Mouse (Mus musculus) cortical plate, adult 2 months (tissue): ENCODE measurements at regions not wholly inside any gene's neighbourhood (a gene's known extent, or its start where the extent isn't known, plus 50 kb on each side); places are given as distances from the start of the nearest gene placed in this dataset.

Experiments
- H3K27ac ChIP-seq: fragments of 200-500 bp; 2 replicates; pipeline ENCODE4 v1.5.1; 2012; ENCODE audit warnings: low read length, control low read depth, inconsistent platforms; ENCODE audit not compliant: insufficient read depth
- H3K4me1 ChIP-seq: fragments of 200-500 bp; 2 replicates; pipeline ENCODE4 v1.6.1; 2011; ENCODE audit warnings: low read length; ENCODE audit not compliant: control insufficient read depth, insufficient read depth
- H3K4me3 ChIP-seq: fragments of 200-500 bp; 2 replicates; pipeline ENCODE4 v1.5.1; 2011; ENCODE audit warnings: mild to moderate bottlenecking, low read length, control low read depth; ENCODE audit not compliant: insufficient read depth
- CTCF ChIP-seq: fragments of 200-500 bp; IDR thresholded peaks from 2 replicates; pipeline ENCODE4 v1.5.1; 2011; ENCODE audit warnings: mild to moderate bottlenecking, control low read depth, low read length; ENCODE audit not compliant: insufficient read depth; ENCODE audit errors: extremely low read depth
- POLR2A ChIP-seq: fragments of 200-500 bp; IDR thresholded peaks from 2 replicates; pipeline ENCODE4 v1.6.1; 2011; ENCODE audit warnings: mild to moderate bottlenecking, low read length, control low read depth; ENCODE audit not compliant: insufficient read depth; ENCODE audit errors: extremely low read depth

GRCm38 (mm10) chr13:72833326-72833725 is 204.7 kb downstream of the Irx2 start:
- Histone ChIP-seq H3K27ac (no peak overlapping the region), H3K4me1 (no peaks in the 10 kb centered on the region), H3K4me3 (no peak overlapping the region)
- TF ChIP-seq POLR2A: no peak
- no peak for TF ChIP-seq CTCF

GRCm38 (mm10) chr13:72837016-72837415 is 208.4 kb downstream of the Irx2 start:
- TF ChIP-seq POLR2A: no peak
- no peak for TF ChIP-seq CTCF
- H3K4me3 ChIP-seq: no peak overlapping the region
- no peak overlapping the region for H3K27ac ChIP-seq
- no peaks in the 10 kb centered on the region for H3K4me1 ChIP-seq

GRCm38 (mm10) chr13:72848097-72848496 is 219.5 kb downstream of the Irx2 start:
- H3K27ac ChIP-seq: no peak overlapping the region
- TF ChIP-seq POLR2A (no peak), CTCF (no peak)
- no peaks in the 10 kb centered on the region for H3K4me1 ChIP-seq
- H3K4me3 ChIP-seq: no peak overlapping the region

- no peak for TF ChIP-seq POLR2A
- no peak for TF ChIP-seq CTCF
- Histone ChIP-seq H3K4me1 (no peaks in the 10 kb centered on the region), H3K27ac (no peak overlapping the region), H3K4me3 (no peak overlapping the region)
Measured at GRCm38 (mm10) chr13:72849841-72850240, 221.2 kb downstream of the Irx2 start.

GRCm38 (mm10) chr13:72852896-72853295 is 224.3 kb downstream of the Irx2 start:
- TF ChIP-seq POLR2A (no peak), CTCF (no peak)
- Histone ChIP-seq H3K4me3 (no peak overlapping the region), H3K27ac (no peak overlapping the region), H3K4me1 (no peaks in the 10 kb centered on the region)

GRCm38 (mm10) chr13:72875921-72876320 is 247.3 kb downstream of the Irx2 start:
- TF ChIP-seq POLR2A (no peak), CTCF (no peak)
- no peaks in the 10 kb centered on the region for H3K4me1 ChIP-seq

GRCm38 (mm10) chr13:72894982-72895381 is 266.4 kb downstream of the Irx2 start:
- Histone ChIP-seq H3K27ac (no peak overlapping the region), H3K4me1 (no peaks in the 10 kb centered on the region), H3K4me3 (no peak overlapping the region)
- TF ChIP-seq POLR2A: no peak

More at GRCm38 (mm10) chr13:72875921-72876320, 247.3 kb downstream of the Irx2 start:
- H3K4me3 ChIP-seq: no peak overlapping the region
- H3K27ac ChIP-seq: no peak overlapping the region

GRCm38 (mm10) chr13:72902576-72902975 is 274.0 kb downstream of the Irx2 start:
- no peak overlapping the region for H3K27ac ChIP-seq
- H3K4me1 ChIP-seq: no peaks in the 10 kb centered on the region
- no peak overlapping the region for H3K4me3 ChIP-seq
- TF ChIP-seq POLR2A: no peak
- TF ChIP-seq CTCF: no peak

GRCm38 (mm10) chr13:72918895-72919294 is 290.3 kb downstream of the Irx2 start:
- Histone ChIP-seq H3K4me3 (no peak overlapping the region), H3K4me1 (no peaks in the 10 kb centered on the region), H3K27ac (no peak overlapping the region)
- no peak for TF ChIP-seq CTCF
- no peak for TF ChIP-seq POLR2A

- no peaks in the 10 kb centered on the region for H3K4me1 ChIP-seq
- no peak overlapping the region for H3K27ac ChIP-seq
- no peak overlapping the region for H3K4me3 ChIP-seq
- TF ChIP-seq POLR2A (no peak), CTCF (no peak)
Measured at GRCm38 (mm10) chr13:72920368-72920767, 291.7 kb downstream of the Irx2 start.

- H3K27ac ChIP-seq: no peak overlapping the region
- no peak for TF ChIP-seq CTCF
- no peak for TF ChIP-seq POLR2A
Measured at GRCm38 (mm10) chr13:72924560-72925135, 296.0 kb downstream of the Irx2 start.

More at GRCm38 (mm10) chr13:72924560-72925135, 296.0 kb downstream of the Irx2 start:
- Histone ChIP-seq H3K4me1 (no peaks in the 10 kb centered on the region), H3K4me3 (no peak overlapping the region)
